Mouse (Mus musculus) megakaryocyte, adult 5-6 weeks (primary cell): ENCODE results near the gene Pinlyp. TPM values are rescaled to one million over a fixed set of nuclear protein-coding genes. Genes with fewer than 3 reads are reported as not detected.

Experiments
- ATAC-seq: 2 replicates; pipeline ENCODE4 v1.8.0; 2016; ENCODE audit warnings: mild to moderate bottlenecking, inconsistent platforms; ENCODE audit not compliant: poor library complexity, severe bottlenecking
- total RNA-seq, 2 experiments: library from RNA; stranded (forward) in 1 of 2; stranded (reverse) in 1 of 2; fragments of 153-499, 151-499 nt in 1 of 2; fragments of 221-1000, 200-1000 nt in 1 of 2; gene quantifications; 2 replicates each; pipeline versions ENCODE4 v1.2.3 to v1.2.4; 2015 to 2017

The Pinlyp gene
- total RNA-seq, 2 experiments from 2014 or later: not detected

GRCm38 (mm10) chr7:24563837-24564206 lies 17.9 kb upstream of the Pinlyp start:
- no peak for ATAC-seq

- no peak for ATAC-seq
These were observed 17.4 kb upstream of the Pinlyp start for GRCm38 (mm10) chr7:24563191-24563836.

GRCm38 (mm10) chr7:24561450-24561849 lies 15.5 kb upstream of the Pinlyp start:
- no peak for ATAC-seq

GRCm38 (mm10) chr7:24555786-24556185 lies 9.9 kb upstream of the Pinlyp start:
- no peak for ATAC-seq

- ATAC-seq: peak; percentile 91
These were observed 6.3 kb upstream of the Pinlyp start for GRCm38 (mm10) chr7:24551985-24552759.

GRCm38 (mm10) chr7:24547534-24548036 lies 1.7 kb upstream of the Pinlyp start:
- ATAC-seq: no peak

GRCm38 (mm10) chr7:24546634-24547389 lies 894 bp upstream of the Pinlyp start:
- ATAC-seq: peak; percentile 100

- no peak for ATAC-seq
These were observed 1.4 kb downstream of the Pinlyp start for GRCm38 (mm10) chr7:24544506-24544905.

- ATAC-seq: no peak
These were observed 6.2 kb downstream of the Pinlyp start for GRCm38 (mm10) chr7:24539686-24540085.

GRCm38 (mm10) chr7:24538701-24539100 lies 7.2 kb downstream of the Pinlyp start:
- peak; percentile 70 for ATAC-seq

GRCm38 (mm10) chr7:24538154-24538553 lies 7.8 kb downstream of the Pinlyp start:
- no peak for ATAC-seq

GRCm38 (mm10) chr7:24537591-24537990 lies 8.3 kb downstream of the Pinlyp start:
- no peak for ATAC-seq

- no peak for ATAC-seq
These were observed 8.8 kb downstream of the Pinlyp start for GRCm38 (mm10) chr7:24537081-24537480.

GRCm38 (mm10) chr7:24534301-24534700 lies 11.6 kb downstream of the Pinlyp start:
- no peak for ATAC-seq

- ATAC-seq: no peak
These were observed 12.1 kb downstream of the Pinlyp start for GRCm38 (mm10) chr7:24533806-24534205.

- ATAC-seq: no peak
These were observed 12.8 kb downstream of the Pinlyp start for GRCm38 (mm10) chr7:24533031-24533571.

- ATAC-seq: peak; percentile 61
These were observed 14.5 kb downstream of the Pinlyp start for GRCm38 (mm10) chr7:24531211-24531971.

GRCm38 (mm10) chr7:24530062-24530931 lies 15.6 kb downstream of the Pinlyp start, which contains the start of gene Irgq:
Gene Irgq (plus strand): TSS chr7:24530689.
- peak; percentile 92 for ATAC-seq

GRCm38 (mm10) chr7:24529580-24529979 lies 16.3 kb downstream of the Pinlyp start:
- ATAC-seq: no peak
